Mouse (Mus musculus) retina, postnatal 1 day (tissue): ENCODE results near the gene Ntn3.

Source experiments
- DNase-seq: peaks from one replicate; pipeline ENCODE4 v3.0.0-alpha.2; 2012

Ntn3 gene

GRCm38 (mm10) chr17:24171738-24172137 is 37.6 kb downstream of the Ntn3 start:
- DNase-seq, result no peak

- DNase-seq, result no peak
These were observed 38.6 kb downstream of the Ntn3 start for GRCm38 (mm10) chr17:24170729-24171128.

GRCm38 (mm10) chr17:24170125-24170524 is 39.2 kb downstream of the Ntn3 start:
- DNase-seq, result no peak

- peak; percentile 97 for DNase-seq
These were observed 39.8 kb downstream of the Ntn3 start, which contains the start of gene Atp6v0c for GRCm38 (mm10) chr17:24169317-24170065. TSS of gene Atp6v0c (minus strand) at chr17:24169702.

- peak; percentile 82 for DNase-seq
These were observed 40.6 kb downstream of the Ntn3 start for GRCm38 (mm10) chr17:24168590-24169277.

GRCm38 (mm10) chr17:24167891-24168505 is 41.3 kb downstream of the Ntn3 start:
- DNase-seq, result no peak

GRCm38 (mm10) chr17:24167120-24167519 is 42.2 kb downstream of the Ntn3 start:
- DNase-seq, result no peak

- no peak for DNase-seq
These were observed 44.6 kb downstream of the Ntn3 start for GRCm38 (mm10) chr17:24164566-24165259.

GRCm38 (mm10) chr17:24163176-24163962 is 46.0 kb downstream of the Ntn3 start, which contains the start of gene Amdhd2:
TSS of gene Amdhd2 (minus strand) at chr17:24163766.
- DNase-seq, result peak; percentile 98

- no peak for DNase-seq
These were observed 46.7 kb downstream of the Ntn3 start for GRCm38 (mm10) chr17:24162584-24163175.

GRCm38 (mm10) chr17:24161466-24161865 is 47.9 kb downstream of the Ntn3 start:
- no peak for DNase-seq

GRCm38 (mm10) chr17:24157526-24157925 is 51.8 kb downstream of the Ntn3 start:
- no peak for DNase-seq

GRCm38 (mm10) chr17:24157121-24157520 is 52.2 kb downstream of the Ntn3 start:
- DNase-seq, result no peak

GRCm38 (mm10) chr17:24156394-24156793 is 52.9 kb downstream of the Ntn3 start:
- DNase-seq, result no peak

- DNase-seq, result no peak
These were observed 53.6 kb downstream of the Ntn3 start for GRCm38 (mm10) chr17:24155742-24156141.

- no peak for DNase-seq
These were observed 54.9 kb downstream of the Ntn3 start for GRCm38 (mm10) chr17:24154463-24154862.
